Mouse (Mus musculus) forebrain, embryonic 16.5 days (tissue): Measurements from ENCODE around the gene Tex19.2. TPM values are rescaled to one million over a fixed set of nuclear protein-coding genes. Genes with fewer than 3 reads are reported as not detected.

Source experiments
- ATAC-seq: fragments of 200-750 bp; cut with Nextera tagmentation; 2 replicates; pipeline ENCODE4 v1.8.0; 2017; ENCODE audit warnings: mild to moderate bottlenecking, moderate library complexity
- H3K27ac ChIP-seq: fragments of 300-500 bp; sonication (generic); 2 replicates; pipeline ENCODE4 v1.5.1; 2014; ENCODE audit warnings: low read length, control low read depth
- H3K27me3 ChIP-seq: fragments of 300-500 bp; sonication (generic); replicated peaks from 2 replicates; pipeline ENCODE4 v1.6.1; 2014; ENCODE audit warnings: low read length; ENCODE audit not compliant: control insufficient read depth, insufficient read depth
- H3K36me3 ChIP-seq: fragments of 300-500 bp; sonication (generic); 2 replicates; pipeline ENCODE4 v1.6.1; 2014; ENCODE audit not compliant: control insufficient read depth, insufficient read depth
- H3K4me1 ChIP-seq: fragments of 300-500 bp; sonication (generic); replicated peaks from 2 replicates; pipeline ENCODE4 v1.6.1; 2014; ENCODE audit warnings: low read length; ENCODE audit not compliant: control insufficient read depth, insufficient read depth
- H3K4me2 ChIP-seq: fragments of 300-500 bp; sonication (generic); 2 replicates; pipeline ENCODE4 v1.6.1; 2014; ENCODE audit warnings: mild to moderate bottlenecking, low read length, control low read depth
- H3K4me3 ChIP-seq: fragments of 300-500 bp; sonication (generic); replicated peaks from 2 replicates; pipeline ENCODE4 v1.5.1; 2014; ENCODE audit warnings: mild to moderate bottlenecking, low read length, control low read depth
- H3K9ac ChIP-seq: fragments of 300-500 bp; sonication (generic); replicated peaks from 2 replicates; pipeline ENCODE4 v1.6.1; 2014; ENCODE audit warnings: low read depth, low read length, control low read depth
- H3K9me3 ChIP-seq: fragments of 300-500 bp; sonication (generic); 2 replicates; pipeline ENCODE4 v1.6.1; 2016; ENCODE audit warnings: low read length; ENCODE audit not compliant: control insufficient read depth
- WGBS: fragments of 180-500 bp; shearing (Covaris S2); extraction: QIAGEN DNeasy Blood & Tissue Kit; methylation state at CpG from one replicate; pipeline ENCODE4 v1.1.7; 2014; 5-methylcytosine and 5-hydroxymethylcytosine counted together
- polyA plus RNA-seq: library from polyadenylated mRNA; unstranded; fragments of >200 nt; fragmentation: Nextera tagmentation; extraction: Ambion mirVana; gene quantifications from 2 replicates; pipeline ENCODE4 v1.2.1, GENCODE M21; 2015

Gene Tex19.2
- polyA plus RNA-seq, 1 experiment from 2014 or later = not detected

DNA sequence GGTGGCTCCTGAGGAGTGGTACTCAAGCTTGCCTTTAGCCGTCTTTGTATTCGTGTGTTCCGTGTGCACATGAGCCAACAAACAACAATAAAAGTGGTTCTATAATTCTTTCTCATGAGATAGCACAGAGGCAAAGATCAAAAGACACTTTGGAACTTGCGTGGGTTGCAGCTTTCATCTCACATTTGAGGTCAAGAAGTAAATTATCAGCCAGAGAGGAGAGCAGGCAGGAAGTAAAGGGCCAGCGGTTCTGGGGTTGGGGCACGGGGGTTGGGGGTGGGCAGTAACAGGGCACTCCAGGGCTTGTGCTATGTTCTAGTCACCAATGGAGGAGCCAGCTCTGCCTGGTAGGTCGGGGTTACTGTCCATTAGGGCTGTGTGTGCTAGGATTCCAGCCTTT lies 17.8 kb downstream of the Tex19.2 start:
- Histone ChIP-seq H3K27ac (no peak overlapping the region), H3K9me3 (no peaks in the 10 kb centered on the region), H3K36me3 (no peaks in the 10 kb centered on the region), H3K27me3 (no peaks in the 10 kb centered on the region), H3K9ac (no peak overlapping the region), H3K4me1 (no peaks in the 10 kb centered on the region), H3K4me3 (no peak overlapping the region), H3K4me2 (no peak overlapping the region)
- 70% methylated on average over 7 of the region's 7 CpGs for WGBS
- no peak for ATAC-seq

DNA sequence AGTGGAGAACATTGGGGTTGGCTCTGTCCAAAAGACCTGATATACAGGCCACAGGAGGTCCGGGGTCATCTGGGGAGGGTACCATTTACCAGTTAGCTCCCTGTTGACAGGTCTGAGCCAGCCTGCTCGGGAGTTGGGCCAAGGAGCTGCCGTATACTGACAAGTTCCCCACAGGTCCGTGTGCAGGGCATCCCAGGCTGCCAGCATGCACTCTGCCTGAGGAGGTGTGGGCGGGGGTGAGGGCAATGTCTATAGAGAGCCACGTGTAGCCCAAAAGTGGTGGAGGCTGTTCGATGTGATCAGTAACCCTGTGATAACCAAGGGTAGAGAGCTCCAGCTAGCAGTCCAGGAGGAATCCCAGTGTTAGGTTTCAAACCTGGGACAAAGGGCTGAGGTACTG lies 18.7 kb downstream of the Tex19.2 start:
- Histone ChIP-seq H3K9me3 (no peaks in the 10 kb centered on the region), H3K9ac (no peak overlapping the region), H3K4me1 (no peaks in the 10 kb centered on the region), H3K27ac (no peak overlapping the region), H3K4me2 (no peak overlapping the region), H3K36me3 (no peaks in the 10 kb centered on the region), H3K4me3 (no peak overlapping the region), H3K27me3 (no peaks in the 10 kb centered on the region)
- ATAC-seq = no peak
- 75% methylated on average over 7 of the region's 7 CpGs for WGBS

DNA sequence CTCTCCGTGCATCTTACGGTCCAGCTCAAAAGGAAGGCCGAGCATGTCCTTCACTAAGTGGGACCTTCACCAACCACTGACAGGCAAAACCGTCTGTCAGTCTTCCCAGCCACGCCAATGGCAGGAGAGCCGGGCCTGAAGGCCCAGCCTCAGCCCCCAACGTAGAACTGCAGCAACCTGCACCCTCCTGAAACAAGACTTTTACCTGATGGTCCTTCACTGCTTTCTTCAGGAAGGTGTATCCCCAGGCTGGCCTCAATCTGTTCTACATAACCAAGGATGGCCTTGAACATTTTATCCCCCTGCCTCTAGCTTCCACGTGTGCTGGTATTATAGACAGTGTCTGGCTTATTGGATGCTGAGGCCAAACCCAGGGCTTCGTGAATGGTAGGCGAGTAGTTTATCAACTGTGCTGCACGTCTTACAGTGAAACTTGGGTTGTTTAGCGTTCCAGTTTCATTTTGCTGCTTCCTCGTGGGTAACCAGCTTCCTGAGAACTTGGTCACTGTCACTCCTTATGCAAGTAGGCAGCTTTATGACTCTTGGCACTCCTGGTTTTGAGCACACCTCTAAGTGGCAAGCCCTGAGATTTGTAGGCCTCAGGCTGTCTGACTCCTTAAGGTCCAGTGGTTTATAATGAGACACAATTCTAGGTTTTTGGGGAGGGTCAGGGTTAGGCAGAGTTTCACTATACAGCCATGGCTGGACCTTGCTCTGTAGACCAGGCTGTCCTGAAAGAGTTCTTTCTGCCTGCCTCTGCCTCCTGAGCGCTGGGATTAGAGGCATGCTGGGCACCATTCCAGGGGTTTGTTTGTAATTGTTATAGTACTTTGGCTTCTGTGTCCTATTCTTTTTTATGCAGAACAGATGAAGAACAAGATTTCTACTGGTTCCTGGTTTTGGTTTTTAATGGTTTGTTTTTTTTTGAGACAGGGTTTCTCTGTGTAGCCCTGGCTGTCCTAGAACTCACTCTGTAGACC lies 25.6 kb downstream of the Tex19.2 start:
- WGBS = 91% methylated on average over 14 of the region's 14 CpGs
- no peak overlapping the region for H3K4me2 ChIP-seq
- H3K9me3 ChIP-seq = no peaks in the 10 kb centered on the region
- H3K27ac ChIP-seq = no peak overlapping the region
- no peak overlapping the region for H3K4me3 ChIP-seq
- no peaks in the 10 kb centered on the region for H3K36me3 ChIP-seq
- no peaks in the 10 kb centered on the region for H3K27me3 ChIP-seq
- ATAC-seq = no peak
- H3K4me1 ChIP-seq = no peaks in the 10 kb centered on the region
- H3K9ac ChIP-seq = no peak overlapping the region

DNA sequence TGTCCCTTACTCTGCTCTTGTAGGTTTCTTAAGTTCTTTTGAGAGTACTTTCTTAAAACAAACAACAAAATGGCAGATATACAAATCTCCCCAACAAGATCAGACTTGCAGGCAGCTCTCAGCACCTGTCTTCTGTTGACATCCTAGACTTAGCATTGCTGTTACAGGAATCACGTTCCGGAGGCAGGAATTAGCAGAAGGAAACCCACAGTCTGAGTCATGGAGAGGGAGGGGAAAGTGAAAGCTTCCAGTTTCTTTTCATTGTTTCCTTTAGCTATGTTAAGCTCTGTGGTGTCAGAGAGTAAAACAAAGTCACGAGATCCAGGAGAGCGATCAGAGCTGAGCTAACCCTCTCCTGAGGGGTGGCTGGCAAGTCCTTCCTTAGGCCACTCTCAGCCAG lies 27.5 kb downstream of the Tex19.2 start:
- Histone ChIP-seq H3K9ac (no peak overlapping the region), H3K4me3 (no peak overlapping the region), H3K27ac (no peak overlapping the region), H3K4me1 (no peaks in the 10 kb centered on the region), H3K4me2 (no peak overlapping the region), H3K27me3 (no peaks in the 10 kb centered on the region), H3K9me3 (no peaks in the 10 kb centered on the region), H3K36me3 (no peaks in the 10 kb centered on the region)
- 68% methylated on average over 4 of the region's 4 CpGs for WGBS
- ATAC-seq = no peak

DNA sequence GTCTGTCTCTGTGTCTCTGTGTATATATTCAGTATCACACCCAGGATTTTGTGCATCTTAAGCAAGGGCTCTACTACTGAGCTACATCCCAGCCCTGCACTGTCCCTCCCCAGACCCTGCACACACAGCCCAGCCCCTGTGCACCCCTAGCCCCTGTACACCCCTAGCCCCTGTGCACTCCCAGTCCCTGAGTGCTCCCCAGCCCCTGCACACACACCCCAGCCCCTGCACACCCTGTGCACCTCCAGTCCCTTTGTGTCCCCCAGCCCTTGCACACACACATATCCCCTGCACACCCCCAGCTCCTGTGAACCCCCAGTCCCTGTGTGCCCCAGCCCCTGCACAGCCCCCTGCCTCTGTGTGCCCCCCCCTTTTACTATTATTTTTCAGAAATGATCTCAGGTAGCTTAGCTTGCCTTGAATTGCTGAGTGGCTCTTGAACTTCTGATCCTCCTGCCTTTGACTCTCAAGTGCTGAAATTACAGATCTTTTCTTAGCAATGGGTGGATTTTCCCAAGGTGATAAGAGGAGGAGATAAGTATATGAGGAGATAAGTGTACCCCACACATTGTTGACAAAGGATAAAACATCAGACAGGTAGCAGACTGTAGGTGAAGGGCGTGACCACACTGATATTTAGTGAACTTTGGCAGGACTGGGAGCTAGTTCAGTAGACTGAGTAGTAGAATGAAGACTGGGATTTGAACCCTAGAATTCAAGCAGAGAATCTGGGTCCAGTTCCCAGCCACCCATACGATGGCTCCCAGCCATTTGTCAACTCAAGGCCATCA lies 28.5 kb downstream of the Tex19.2 start:
- H3K9ac ChIP-seq = no peak overlapping the region
- H3K27me3 ChIP-seq = no peaks in the 10 kb centered on the region
- H3K4me3 ChIP-seq = no peak overlapping the region
- no peaks in the 10 kb centered on the region for H3K36me3 ChIP-seq
- WGBS = 89% methylated on average over 2 of the region's 2 CpGs
- no peak overlapping the region for H3K27ac ChIP-seq
- ATAC-seq = no peak
- no peaks in the 10 kb centered on the region for H3K4me1 ChIP-seq
- H3K9me3 ChIP-seq = no peaks in the 10 kb centered on the region
- H3K4me2 ChIP-seq = no peak overlapping the region

DNA sequence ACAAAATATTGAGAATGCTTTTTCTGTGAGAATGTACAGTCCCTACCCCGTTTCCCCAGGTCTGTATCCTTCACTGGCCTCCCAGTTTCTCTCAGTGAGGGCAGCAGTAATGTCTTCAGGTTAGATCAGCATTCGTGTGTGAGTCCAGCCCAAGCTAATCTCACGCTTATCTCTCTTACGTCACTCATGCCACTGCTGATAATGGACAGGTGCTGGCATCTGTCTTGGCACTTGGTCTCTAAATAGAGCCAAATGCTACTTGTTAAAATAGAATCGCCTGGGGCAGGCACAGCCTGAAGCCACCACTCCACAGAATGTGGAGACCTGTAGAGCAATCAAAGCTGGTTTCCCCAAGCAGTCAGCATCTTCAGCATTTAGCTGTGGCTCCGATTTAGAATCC lies 29.5 kb downstream of the Tex19.2 start:
- 81% methylated on average over 6 of the region's 6 CpGs for WGBS
- H3K9me3 ChIP-seq = no peaks in the 10 kb centered on the region
- no peak for ATAC-seq
- H3K27me3 ChIP-seq = no peaks in the 10 kb centered on the region
- no peak overlapping the region for H3K4me3 ChIP-seq
- no peaks in the 10 kb centered on the region for H3K36me3 ChIP-seq
- no peaks in the 10 kb centered on the region for H3K4me1 ChIP-seq
- H3K9ac ChIP-seq = no peak overlapping the region
- no peak overlapping the region for H3K27ac ChIP-seq
- H3K4me2 ChIP-seq = no peak overlapping the region

DNA sequence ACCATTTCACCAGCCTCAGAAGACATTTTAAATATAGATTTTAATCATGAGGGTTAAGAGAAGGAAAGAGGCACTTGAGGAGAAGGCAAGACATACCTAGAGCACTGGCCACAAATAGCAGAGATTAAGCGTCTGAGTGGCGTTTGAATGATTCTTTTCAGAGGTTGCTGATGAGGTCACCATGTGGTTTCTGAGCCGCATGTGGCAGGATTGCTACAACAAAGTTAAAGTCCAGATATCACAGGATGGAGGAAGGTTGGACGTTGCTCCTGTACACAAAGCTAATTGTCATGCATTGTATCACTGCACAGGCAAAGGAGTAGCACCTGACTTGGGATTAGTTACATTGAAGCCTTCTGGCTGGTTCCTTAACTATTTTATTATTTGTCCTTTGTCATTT lies 32.2 kb downstream of the Tex19.2 start:
- no peak overlapping the region for H3K27ac ChIP-seq
- WGBS = 49% methylated on average over 4 of the region's 4 CpGs
- H3K4me1 ChIP-seq = no peaks in the 10 kb centered on the region
- no peak overlapping the region for H3K4me3 ChIP-seq
- no peak overlapping the region for H3K9ac ChIP-seq
- no peak for ATAC-seq
- H3K36me3 ChIP-seq = no peaks in the 10 kb centered on the region
- no peaks in the 10 kb centered on the region for H3K9me3 ChIP-seq
- no peak overlapping the region for H3K4me2 ChIP-seq
- no peaks in the 10 kb centered on the region for H3K27me3 ChIP-seq

DNA sequence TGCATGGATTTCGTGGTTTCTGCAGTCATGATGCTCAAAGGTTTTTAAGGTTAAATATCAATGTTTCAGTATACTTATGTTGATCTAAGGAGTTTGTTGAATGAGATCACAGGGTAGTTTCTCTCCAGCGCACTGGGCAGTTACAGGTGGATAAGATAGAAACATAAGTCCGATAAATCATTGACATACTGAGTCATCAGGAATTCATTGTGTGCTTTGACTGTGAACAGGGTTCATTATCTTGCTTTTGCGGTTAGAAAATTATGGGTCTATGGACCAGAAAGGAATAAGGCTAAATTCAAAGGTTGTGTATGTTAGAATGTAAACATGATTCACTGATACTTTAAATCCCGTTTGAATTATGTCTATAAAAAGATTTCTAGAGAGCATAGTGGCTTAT lies 33.3 kb downstream of the Tex19.2 start:
- Histone ChIP-seq H3K36me3 (no peaks in the 10 kb centered on the region), H3K4me1 (no peaks in the 10 kb centered on the region), H3K9ac (no peak overlapping the region), H3K4me3 (no peak overlapping the region), H3K27ac (no peak overlapping the region), H3K27me3 (no peaks in the 10 kb centered on the region), H3K4me2 (no peak overlapping the region), H3K9me3 (no peaks in the 10 kb centered on the region)
- 82% methylated on average over 5 of the region's 5 CpGs for WGBS
- no peak for ATAC-seq

DNA sequence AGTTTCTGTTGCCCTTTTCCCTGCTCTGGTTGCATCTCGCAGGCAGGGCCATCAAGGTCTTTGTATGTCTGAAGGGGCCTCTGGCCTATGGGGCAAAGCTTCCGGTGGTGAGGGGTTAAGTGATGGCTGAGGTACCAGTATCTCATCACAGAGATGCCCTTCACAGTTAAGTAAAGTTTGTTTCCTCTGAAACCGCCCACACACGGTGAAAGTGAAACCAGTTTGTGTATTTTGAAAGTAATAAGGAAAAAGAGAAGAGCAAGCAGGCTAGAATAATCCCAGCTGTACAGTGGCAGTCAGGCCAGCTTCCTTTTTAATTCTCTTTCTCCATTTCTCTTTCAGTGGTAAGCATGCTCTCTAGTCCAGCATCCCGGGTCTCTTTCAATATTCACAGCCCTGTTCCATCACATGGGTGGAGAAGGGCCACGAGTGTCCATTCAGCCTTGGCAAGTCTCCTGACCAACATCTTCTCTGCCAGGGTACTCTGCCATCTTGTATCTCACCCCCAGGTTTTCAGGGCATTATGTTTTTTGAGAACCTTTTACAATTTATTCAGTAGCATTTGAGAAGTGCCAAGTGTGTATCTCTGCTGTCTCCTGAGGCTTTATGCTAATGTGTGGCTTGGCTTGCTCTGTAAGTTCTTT lies 35.5 kb downstream of the Tex19.2 start:
- Histone ChIP-seq H3K4me2 (no peak overlapping the region), H3K36me3 (no peaks in the 10 kb centered on the region), H3K9ac (no peak overlapping the region), H3K4me3 (no peak overlapping the region), H3K9me3 (no peaks in the 10 kb centered on the region), H3K27ac (no peak overlapping the region), H3K4me1 (no peaks in the 10 kb centered on the region), H3K27me3 (no peaks in the 10 kb centered on the region)
- WGBS = 85% methylated on average over 6 of the region's 6 CpGs
- no peak for ATAC-seq
